Mouse (Mus musculus) heart, adult 8-10 months (tissue): ENCODE measurements at regions not wholly inside any gene's neighbourhood (a gene's known extent, or its start where the extent isn't known, plus 50 kb on each side); places are given as distances from the start of the nearest gene placed in this dataset.

Source experiments
- DNase-seq: peaks from one replicate; pipeline ENCODE4 v3.0.0; 2022; ENCODE audit warnings: low spot score

DNA sequence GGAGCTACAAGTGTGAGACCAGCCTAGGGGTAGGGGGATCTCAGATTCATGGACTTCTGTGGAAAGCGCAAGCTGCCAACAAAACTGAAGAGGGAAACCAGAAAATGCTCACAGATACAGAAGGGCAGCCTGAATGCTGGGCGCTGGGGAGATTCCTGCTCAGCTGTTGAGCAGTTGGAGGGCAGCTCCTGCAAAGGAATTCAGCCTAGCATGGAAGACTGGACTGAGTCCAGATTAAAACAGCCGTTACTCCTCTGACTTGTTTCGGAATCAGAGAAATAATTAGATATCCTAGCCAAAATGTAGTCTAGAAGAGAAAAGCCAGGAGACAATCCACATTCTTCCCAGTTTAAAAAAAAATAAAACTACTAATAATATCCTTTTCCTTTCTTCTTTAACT, 83.7 kb downstream of the Asb9 start:
- peak; percentile 19 for DNase-seq
